Mouse (Mus musculus) liver, embryonic 14.5 days (tissue): ENCODE data around the gene Ptk7. TPM values are rescaled to one million over a fixed set of nuclear protein-coding genes. Genes with fewer than 3 reads are reported as not detected.

Source experiments
- ATAC-seq: fragments of 200-750 bp; cut with Nextera tagmentation; 2 replicates; pipeline ENCODE4 v1.8.0; 2017; ENCODE audit warnings: moderate number of reproducible peaks, mild to moderate bottlenecking, moderate library complexity; ENCODE audit not compliant: insufficient read depth
- DNase-seq, 3 experiments: peaks; one replicate each; pipeline ENCODE4 v3.0.0-alpha.2; 2012 to 2013; ENCODE audit warnings: low read depth in 3 of 3, low spot score in 3 of 3
- H3K27ac ChIP-seq: fragments of 300-500 bp; sonication (generic); 2 replicates; pipeline ENCODE4 v1.5.1; 2014; ENCODE audit warnings: moderate library complexity, mild to moderate bottlenecking, control low read depth, inconsistent platforms
- H3K27me3 ChIP-seq: fragments of 300-500 bp; sonication (generic); 2 replicates; pipeline ENCODE4 v1.6.1; 2014; ENCODE audit warnings: mild to moderate bottlenecking, low read length, moderate library complexity; ENCODE audit not compliant: control insufficient read depth, insufficient read depth
- H3K36me3 ChIP-seq: fragments of 300-500 bp; sonication (generic); replicated peaks from 2 replicates; pipeline ENCODE4 v1.6.1; 2014; ENCODE audit warnings: low read depth; ENCODE audit not compliant: control insufficient read depth, insufficient read depth
- H3K4me1 ChIP-seq, 2 experiments: fragments of 200-500 bp in 1 of 2; fragments of 300-500 bp in 1 of 2; sonication (generic) in 1 of 2; replicated peaks; 2 replicates each; pipeline ENCODE4 v1.6.1; 2012 to 2014; ENCODE audit warnings: antibody characterized with exemption in 1 of 2, inconsistent platforms in 1 of 2, low read length in 1 of 2; ENCODE audit not compliant: control insufficient read depth in 2 of 2, insufficient read depth in 2 of 2
- H3K4me2 ChIP-seq: fragments of 300-500 bp; sonication (generic); 2 replicates; pipeline ENCODE4 v1.6.1; 2014; ENCODE audit warnings: low read depth, mild to moderate bottlenecking, control low read depth, moderate library complexity
- H3K4me3 ChIP-seq, 2 experiments: fragments of 200-500 bp in 1 of 2; fragments of 300-500 bp in 1 of 2; sonication (generic) in 1 of 2; 2 replicates each; pipeline ENCODE4 v1.5.1; 2012 to 2014; ENCODE audit warnings: low read depth in 2 of 2, low read length in 2 of 2, mild to moderate bottlenecking in 2 of 2, control low read depth in 1 of 2, inconsistent platforms in 1 of 2, moderate library complexity in 1 of 2; ENCODE audit not compliant: insufficient read depth in 1 of 2
- H3K9ac ChIP-seq: fragments of 300-500 bp; sonication (generic); replicated peaks from 2 replicates; pipeline ENCODE4 v1.6.1; 2014; ENCODE audit warnings: mild to moderate bottlenecking, control low read depth, moderate library complexity
- H3K9me3 ChIP-seq: fragments of 300-500 bp; sonication (generic); 2 replicates; pipeline ENCODE4 v1.6.1; 2016; ENCODE audit warnings: low read length, mixed read lengths; ENCODE audit not compliant: control insufficient read depth
- CTCF ChIP-seq: IDR thresholded peaks from 2 replicates; pipeline ENCODE4 v1.5.1; 2016; ENCODE audit warnings: antibody characterized with exemption, low read depth, control low read depth
- EP300 ChIP-seq: IDR thresholded peaks from 2 replicates; pipeline ENCODE4 v1.6.1; 2016; ENCODE audit warnings: antibody characterized with exemption, low read depth
- WGBS: fragments of 180-500 bp; shearing (Covaris S2); extraction: QIAGEN DNeasy Blood & Tissue Kit; methylation state at CpG from one replicate; pipeline ENCODE4 v1.1.7; 2014; ENCODE audit not compliant: insufficient replicate concordance; 5-methylcytosine and 5-hydroxymethylcytosine counted together
- polyA plus RNA-seq, 2 experiments: library from polyadenylated mRNA; depleted of rRNA in 1 of 2; stranded (reverse) in 1 of 2; unstranded in 1 of 2; fragments of >200 nt; fragmentation: Nextera tagmentation in 1 of 2; extraction: Ambion mirVana in 1 of 2; gene quantifications; 2 replicates each; pipeline versions ENCODE4 v1.2.1 to v1.2.3; 2012 to 2014

The Ptk7 gene
- polyA plus RNA-seq, 2 experiments, result 3.0 to 3.6 TPM

DNA sequence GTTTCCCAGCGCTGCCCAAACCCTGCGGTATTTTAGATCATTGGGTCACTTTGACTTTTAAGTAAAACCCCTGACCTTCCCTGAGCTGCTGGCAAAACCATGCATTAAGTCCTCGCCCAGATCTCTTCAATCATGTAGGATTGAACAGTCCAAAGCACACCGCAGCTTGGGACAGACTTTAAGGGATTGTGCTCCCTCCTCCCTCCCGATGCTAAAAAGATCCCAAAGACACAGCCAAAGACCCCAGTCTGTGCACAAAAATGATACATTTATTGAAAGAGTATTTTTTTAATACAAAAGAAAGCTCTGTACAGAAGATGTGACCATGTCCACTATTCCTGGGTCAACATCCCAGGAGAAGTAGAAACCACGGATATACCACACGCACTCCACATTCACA lies 82.7 kb downstream of the Ptk7 start:
- Histone ChIP-seq H3K4me3 (peak overlapping the region; percentile 49 to 52), H3K27ac (no peak overlapping the region), H3K9me3 (no peaks in the 10 kb centered on the region), H3K4me1 (no peaks in the 10 kb centered on the region), H3K27me3 (peaks cover 22% of the 10 kb centered on the region), H3K36me3 (peaks cover 13% of the 10 kb centered on the region), H3K4me2 (peak overlapping the region; percentile 64), H3K9ac (no peak overlapping the region)
- DNase-seq (no peak), ATAC-seq (no peak)
- WGBS, result 27% methylated on average over 7 of the region's 7 CpGs
- TF ChIP-seq EP300 (no peak), CTCF (no peak)

DNA sequence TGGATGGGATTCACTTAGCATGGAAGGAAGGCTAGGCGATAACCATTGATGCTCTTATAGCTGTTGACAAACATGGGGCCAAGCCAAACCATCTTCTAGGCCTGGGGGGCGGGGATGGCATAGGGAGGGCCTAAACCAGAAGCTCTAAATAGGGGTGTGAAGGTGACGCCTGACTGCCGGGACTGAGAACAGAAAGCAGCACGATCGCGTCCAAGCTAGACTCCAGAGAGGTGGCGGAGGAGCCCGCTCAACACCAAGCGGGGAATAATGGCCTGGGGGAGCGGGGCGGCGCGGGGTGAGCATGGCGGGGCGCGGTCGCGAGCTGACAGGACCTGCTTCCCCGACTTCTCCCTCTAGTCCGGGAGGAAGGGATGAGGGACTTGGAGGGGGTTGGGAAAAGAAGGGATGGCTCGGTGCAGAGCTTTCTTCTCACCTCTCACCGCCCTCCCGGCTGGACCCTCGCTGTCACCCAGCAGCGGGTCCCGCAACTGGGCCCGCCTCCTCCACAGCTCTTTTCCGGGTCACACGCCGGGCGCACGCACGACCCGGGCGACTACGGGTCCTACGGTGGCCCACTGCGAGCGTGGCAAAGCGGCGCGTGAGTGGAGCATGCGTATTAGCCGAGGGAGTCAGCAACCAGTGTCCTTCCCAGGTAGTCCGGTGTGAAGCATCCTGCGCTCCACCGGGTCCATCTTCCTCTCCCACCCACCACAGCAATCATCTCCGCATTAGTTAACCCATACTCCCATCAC lies 83.3 kb downstream of the Ptk7 start, which contains the start of gene Cul9:
Cul9 (minus strand) TSS at position 576 of the 752 bp plus-strand sequence.
- Histone ChIP-seq H3K36me3 (peaks cover 7% of the 10 kb centered on the region), H3K4me1 (no peaks in the 10 kb centered on the region), H3K27me3 (peaks cover 22% of the 10 kb centered on the region), H3K27ac (no peak within 1 kb of the TSS), H3K9me3 (no peaks in the 10 kb centered on the region), H3K4me2 (peak within 1 kb of the TSS; percentile 64), H3K4me3 (peak within 1 kb of the TSS; percentile 49 to 52), H3K9ac (no peak within 1 kb of the TSS)
- WGBS, result 3% methylated on average over 38 of the region's 49 CpGs
- ATAC-seq (no peak), DNase-seq (no peak)
- TF ChIP-seq EP300, result no peak
- no peak for TF ChIP-seq CTCF

DNA sequence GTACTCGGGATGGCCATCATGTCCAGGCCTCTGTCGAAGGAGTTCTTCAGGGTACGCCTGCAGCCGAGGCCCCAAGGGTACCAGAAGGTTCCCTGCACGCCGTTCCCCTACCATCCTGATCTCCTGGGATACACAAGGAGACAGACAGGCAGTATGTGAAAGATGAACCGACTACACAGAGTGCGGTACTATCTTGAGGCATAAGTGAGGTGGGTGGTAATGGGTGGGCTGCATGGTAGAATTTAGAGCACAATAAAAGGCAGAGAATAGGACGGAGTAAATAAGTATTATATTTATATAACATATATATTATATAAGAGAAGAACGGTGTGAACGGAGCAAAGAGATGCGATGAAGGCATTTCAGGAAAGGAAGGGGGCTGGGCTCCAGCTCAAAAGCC lies 85.6 kb downstream of the Ptk7 start:
- Histone ChIP-seq H3K27me3 (peaks cover 22% of the 10 kb centered on the region), H3K36me3 (no peaks in the 10 kb centered on the region; the same call in 1 of the 2 replicates), H3K4me3 (no peak overlapping the region), H3K9me3 (no peaks in the 10 kb centered on the region), H3K4me1 (no peaks in the 10 kb centered on the region), H3K27ac (no peak overlapping the region), H3K4me2 (no peak overlapping the region), H3K9ac (no peak overlapping the region)
- ATAC-seq (no peak), DNase-seq (no peak)
- WGBS, result 77% methylated on average over 12 of the region's 12 CpGs
- TF ChIP-seq EP300 (no peak), CTCF (no peak)

DNA sequence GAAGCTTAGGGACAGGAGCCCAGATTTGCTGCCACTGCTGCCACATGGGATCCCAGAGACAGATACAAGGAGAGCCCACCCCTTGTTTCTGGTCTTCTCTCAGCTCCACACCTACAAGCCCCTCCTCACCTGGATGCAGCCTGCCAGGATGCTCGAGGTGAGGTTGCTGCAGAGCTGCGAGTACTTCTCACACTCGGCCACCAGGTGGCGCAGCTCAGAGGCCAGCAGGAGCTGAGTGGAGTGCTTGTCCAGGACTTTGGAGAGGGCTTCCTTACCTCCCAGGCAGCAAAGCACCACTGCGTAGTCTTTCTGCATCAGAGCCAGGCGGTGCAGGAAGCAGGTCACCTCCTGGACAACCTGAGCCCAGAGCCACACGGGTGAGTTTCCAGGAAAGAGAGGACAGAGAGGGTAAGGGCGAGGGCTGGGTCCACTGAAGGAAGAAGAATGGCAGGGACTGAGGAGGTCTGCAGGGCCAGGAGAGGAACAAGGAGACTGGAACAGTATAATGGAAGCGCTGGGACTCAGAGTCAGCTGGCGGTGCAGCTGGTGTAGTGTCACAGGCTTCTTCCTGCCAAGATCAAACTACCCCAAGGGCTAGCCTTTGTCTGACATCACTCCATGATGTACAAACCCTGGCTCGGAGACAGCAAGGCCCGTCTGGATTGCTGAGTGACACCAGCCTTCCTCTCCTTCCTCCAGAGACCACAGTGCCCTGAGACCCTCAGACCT lies 103.6 kb downstream of the Ptk7 start:
- 29% methylated on average over 12 of the region's 12 CpGs for WGBS
- no peak for ATAC-seq
- TF ChIP-seq CTCF, result peak; percentile 99
- TF ChIP-seq EP300, result no peak

DNA sequence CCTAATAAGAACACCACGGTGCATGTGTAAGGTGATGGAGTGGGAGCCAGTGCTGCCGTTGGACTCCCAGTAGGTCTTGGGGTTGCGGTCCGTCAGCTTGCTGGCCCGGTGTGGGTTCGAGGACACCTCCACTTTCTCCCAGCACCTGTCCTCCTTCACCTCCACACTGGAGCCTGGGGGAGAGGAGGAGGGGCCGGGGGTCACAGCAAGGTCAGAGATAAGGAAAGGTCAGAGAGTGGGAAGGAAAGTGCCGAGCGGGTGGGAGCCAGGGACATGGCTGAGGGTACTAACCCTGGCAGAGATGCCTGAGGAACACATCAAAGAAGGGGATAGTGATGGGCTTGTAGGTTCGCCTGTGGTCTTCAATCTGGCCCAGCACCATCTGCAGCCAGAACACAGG lies 104.2 kb downstream of the Ptk7 start:
- Histone ChIP-seq H3K4me1 (no peaks in the 10 kb centered on the region), H3K4me2 (no peak overlapping the region), H3K27me3 (peaks cover 3% of the 10 kb centered on the region), H3K9ac (no peak overlapping the region), H3K36me3 (no peaks in the 10 kb centered on the region), H3K27ac (no peak overlapping the region), H3K9me3 (no peaks in the 10 kb centered on the region), H3K4me3 (no peak overlapping the region)
- WGBS, result 63% methylated on average over 10 of the region's 10 CpGs
- TF ChIP-seq EP300, result no peak
- no peak for TF ChIP-seq CTCF
- DNase-seq, result no peak
- no peak for ATAC-seq

More for the DNA sequence above, 103.6 kb downstream of the Ptk7 start:
- Histone ChIP-seq H3K36me3 (no peaks in the 10 kb centered on the region), H3K4me2 (no peak overlapping the region), H3K9ac (no peak overlapping the region), H3K9me3 (no peaks in the 10 kb centered on the region), H3K27me3 (peaks cover 3% of the 10 kb centered on the region), H3K4me1 (no peaks in the 10 kb centered on the region), H3K27ac (no peak overlapping the region), H3K4me3 (no peak overlapping the region)
- DNase-seq, result peak; percentile 19 to 46 (median 38)
